Mouse (Mus musculus): ENCODE data around the gene Nfic. TPM values are rescaled to one million over a fixed set of nuclear protein-coding genes. Genes with fewer than 3 reads are reported as not detected.

Nfic gene
- polyA plus RNA-seq, 1 experiment from 2014 or later = 139 TPM

- no peak for ATAC-seq (ENCODE audit: insufficient number of reproducible peaks, low FRiP score, low TSS enrichment, low read depth)
- H3K27ac ChIP-seq (replicated peaks) = no peak overlapping the region
Observed at GRCm38 (mm10) chr10:81434361-81435263, 20.8 kb downstream of the Nfic start.

GRCm38 (mm10) chr10:81433541-81434289 is 21.7 kb downstream of the Nfic start:
- Histone ChIP-seq H3K4me1 (peaks cover 54% of the 10 kb centered on the region), H3K9ac (no peak overlapping the region), H3K36me3 (no peaks in the 10 kb centered on the region), H3K4me3 (replicated peaks) (peak overlapping the region; percentile 30; the same call in 1 of the 2 replicates), H3K4me2 (replicated peaks) (no peak overlapping the region), H3K27ac (replicated peaks) (no peak overlapping the region), H3K9me3 (replicated peaks) (no peaks in the 10 kb centered on the region), H3K27me3 (no peaks in the 10 kb centered on the region)
- WGBS = 74% methylated on average over 26 of the region's 26 CpGs
- ATAC-seq (ENCODE audit: insufficient number of reproducible peaks, low FRiP score, low TSS enrichment, low read depth) = no peak

More at GRCm38 (mm10) chr10:81434361-81435263, 20.8 kb downstream of the Nfic start:
- 49% methylated on average over 15 of the region's 15 CpGs for WGBS
- H3K9me3 ChIP-seq (replicated peaks) = no peaks in the 10 kb centered on the region
- H3K4me1 ChIP-seq = peaks cover 46% of the 10 kb centered on the region
- H3K4me3 ChIP-seq (replicated peaks) = no peak overlapping the region
- H3K36me3 ChIP-seq = no peaks in the 10 kb centered on the region
- H3K9ac ChIP-seq = no peak overlapping the region
- no peak overlapping the region for H3K4me2 ChIP-seq (replicated peaks)
- H3K27me3 ChIP-seq = no peaks in the 10 kb centered on the region

DNA sequence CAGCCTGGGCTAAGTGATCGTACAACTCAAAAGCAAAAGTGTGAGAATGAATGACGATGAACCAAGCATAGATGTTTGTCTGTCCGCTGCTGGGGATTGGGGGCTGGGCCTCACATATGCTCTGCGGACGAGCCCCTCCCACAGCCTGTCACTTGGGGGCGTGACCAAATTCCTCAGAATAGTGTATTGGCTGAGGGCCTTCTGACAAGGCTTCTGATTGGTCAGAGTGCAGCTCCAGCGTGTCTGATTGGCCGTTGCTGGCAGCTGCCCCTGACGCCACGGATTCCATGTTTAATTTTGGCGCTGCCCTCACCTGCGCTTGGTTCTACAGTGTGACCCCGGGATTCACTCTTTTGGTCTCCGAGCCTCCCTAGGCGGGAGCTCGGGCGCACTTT is 22.6 kb downstream of the Nfic start:
- Histone ChIP-seq H3K4me3 (replicated peaks) (peak overlapping the region; percentile 30), H3K9me3 (replicated peaks) (no peaks in the 10 kb centered on the region), H3K36me3 (no peaks in the 10 kb centered on the region), H3K27ac (replicated peaks) (no peak overlapping the region), H3K27me3 (no peaks in the 10 kb centered on the region), H3K4me2 (replicated peaks) (peak overlapping the region; percentile 49), H3K9ac (no peak overlapping the region), H3K4me1 (peaks cover 54% of the 10 kb centered on the region)
- ATAC-seq (ENCODE audit: insufficient number of reproducible peaks, low FRiP score, low TSS enrichment, low read depth) = peak; percentile 86
- 4% methylated on average over 17 of the region's 17 CpGs for WGBS

GRCm38 (mm10) chr10:81432169-81432867 is 23.1 kb downstream of the Nfic start:
- Histone ChIP-seq H3K4me2 (replicated peaks) (peak overlapping the region; percentile 49), H3K9me3 (replicated peaks) (no peaks in the 10 kb centered on the region), H3K4me1 (peaks cover 57% of the 10 kb centered on the region), H3K4me3 (replicated peaks) (peak overlapping the region; percentile 30), H3K27ac (replicated peaks) (no peak overlapping the region), H3K9ac (no peak overlapping the region), H3K36me3 (no peaks in the 10 kb centered on the region), H3K27me3 (no peaks in the 10 kb centered on the region)
- 59% methylated on average over 21 of the region's 21 CpGs for WGBS
- ATAC-seq (ENCODE audit: insufficient number of reproducible peaks, low FRiP score, low TSS enrichment, low read depth) = no peak

DNA sequence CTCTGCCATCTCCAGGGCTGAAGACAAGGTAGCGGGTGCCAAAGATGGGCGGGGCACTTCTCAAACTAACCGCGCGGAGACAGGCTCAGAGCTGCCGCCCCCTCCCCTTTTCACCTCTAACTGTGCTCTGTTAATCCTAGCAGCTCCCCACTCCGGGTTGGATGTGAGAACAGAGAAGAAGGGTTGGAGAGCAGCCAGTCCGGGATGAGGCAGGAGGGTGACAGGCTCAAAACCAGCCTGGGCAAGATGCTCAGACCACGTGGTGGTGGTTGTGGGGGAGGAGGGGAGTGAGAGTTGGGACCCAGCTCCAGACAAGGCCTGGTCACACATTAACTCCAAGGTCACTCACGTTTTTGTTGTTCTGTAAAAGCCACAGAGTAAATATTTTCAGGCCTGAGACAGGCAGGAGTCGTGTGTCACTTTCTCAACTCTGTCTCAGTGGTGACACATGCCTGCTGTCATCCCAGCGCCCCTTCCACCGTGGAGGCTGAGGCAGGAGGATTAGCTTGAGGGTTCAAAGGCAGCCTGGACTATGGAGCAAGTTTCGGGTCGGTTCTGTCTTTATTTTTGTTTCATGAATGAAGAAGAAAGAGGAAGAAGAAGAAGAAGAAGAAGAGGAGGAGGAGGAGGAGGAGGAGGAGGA is 23.8 kb downstream of the Nfic start:
- Histone ChIP-seq H3K4me2 (replicated peaks) (peak overlapping the region; percentile 90), H3K9ac (no peak overlapping the region), H3K27ac (replicated peaks) (peak overlapping the region; percentile 94), H3K9me3 (replicated peaks) (no peaks in the 10 kb centered on the region), H3K27me3 (no peaks in the 10 kb centered on the region), H3K4me1 (peaks cover 60% of the 10 kb centered on the region), H3K36me3 (no peaks in the 10 kb centered on the region), H3K4me3 (replicated peaks) (peak overlapping the region; percentile 64)
- 18% methylated on average over 15 of the region's 15 CpGs for WGBS
- ATAC-seq (ENCODE audit: insufficient number of reproducible peaks, low FRiP score, low TSS enrichment, low read depth) = no peak

DNA sequence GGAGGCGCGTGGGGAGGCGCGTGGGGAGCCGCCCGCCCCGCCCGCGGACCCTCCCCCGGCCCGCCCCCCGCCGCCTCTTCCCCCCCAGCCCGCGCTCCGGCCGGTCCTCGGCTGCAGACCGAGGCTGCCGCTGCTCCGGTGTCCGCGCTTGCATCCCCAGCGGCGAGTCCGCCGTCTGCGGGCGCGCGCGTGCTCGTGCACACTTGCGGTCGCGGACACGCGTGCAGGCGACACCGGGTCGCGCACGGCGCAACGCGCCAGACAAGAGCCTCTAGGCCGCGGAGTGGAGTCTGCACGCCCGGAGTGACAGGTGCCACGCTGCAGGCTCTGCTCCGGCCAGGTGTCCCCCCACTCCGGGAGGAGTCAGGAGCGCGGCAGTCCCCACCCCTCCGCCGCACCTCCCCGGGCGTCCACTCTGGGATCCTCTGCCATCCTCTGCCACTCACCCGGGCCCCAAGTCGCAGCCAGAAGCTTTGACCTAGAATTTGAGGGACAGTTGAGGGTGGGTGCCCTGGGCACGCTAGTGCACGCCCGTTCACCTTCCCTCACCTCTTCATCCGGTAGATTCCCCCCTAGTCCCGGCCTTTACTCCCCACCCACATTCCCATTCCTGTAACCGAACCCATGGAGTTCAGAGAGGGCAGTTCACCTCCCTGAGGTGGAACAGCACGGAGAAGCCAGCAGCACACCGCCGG is 24.5 kb downstream of the Nfic start:
- Histone ChIP-seq H3K36me3 (no peaks in the 10 kb centered on the region), H3K4me1 (peaks cover 60% of the 10 kb centered on the region), H3K9ac (peak overlapping the region; percentile 60), H3K4me3 (replicated peaks) (peak overlapping the region; percentile 64), H3K4me2 (replicated peaks) (peak overlapping the region; percentile 90), H3K9me3 (replicated peaks) (no peaks in the 10 kb centered on the region), H3K27ac (replicated peaks) (peak overlapping the region; percentile 94), H3K27me3 (no peaks in the 10 kb centered on the region)
- WGBS = 1% methylated on average over 49 of the region's 70 CpGs
- peak; percentile 12 for ATAC-seq (ENCODE audit: insufficient number of reproducible peaks, low FRiP score, low TSS enrichment, low read depth)

GRCm38 (mm10) chr10:81430141-81430830 is 25.1 kb downstream of the Nfic start:
- WGBS = 0% methylated on average over 35 of the region's 89 CpGs

GRCm38 (mm10) chr10:81429605-81430061 is 25.8 kb downstream of the Nfic start:
- peak; percentile 21 for ATAC-seq (ENCODE audit: insufficient number of reproducible peaks, low FRiP score, low TSS enrichment, low read depth)
- Histone ChIP-seq H3K27me3 (no peaks in the 10 kb centered on the region), H3K4me2 (replicated peaks) (peak overlapping the region; percentile 90), H3K9me3 (replicated peaks) (no peaks in the 10 kb centered on the region), H3K9ac (peak overlapping the region; percentile 60), H3K4me1 (peaks cover 65% of the 10 kb centered on the region), H3K36me3 (no peaks in the 10 kb centered on the region), H3K4me3 (replicated peaks) (peak overlapping the region; percentile 64), H3K27ac (replicated peaks) (peak overlapping the region; percentile 94)
- under 1% methylated on average over 20 of the region's 20 CpGs for WGBS

More at GRCm38 (mm10) chr10:81430141-81430830, 25.1 kb downstream of the Nfic start:
- Histone ChIP-seq H3K36me3 (no peaks in the 10 kb centered on the region), H3K4me1 (peaks cover 65% of the 10 kb centered on the region), H3K9me3 (replicated peaks) (no peaks in the 10 kb centered on the region), H3K27me3 (no peaks in the 10 kb centered on the region), H3K27ac (replicated peaks) (peak overlapping the region; percentile 94), H3K4me2 (replicated peaks) (peak overlapping the region; percentile 90), H3K4me3 (replicated peaks) (peak overlapping the region; percentile 64), H3K9ac (peak overlapping the region; percentile 60)
- peak; percentile 35 for ATAC-seq (ENCODE audit: insufficient number of reproducible peaks, low FRiP score, low TSS enrichment, low read depth)

DNA sequence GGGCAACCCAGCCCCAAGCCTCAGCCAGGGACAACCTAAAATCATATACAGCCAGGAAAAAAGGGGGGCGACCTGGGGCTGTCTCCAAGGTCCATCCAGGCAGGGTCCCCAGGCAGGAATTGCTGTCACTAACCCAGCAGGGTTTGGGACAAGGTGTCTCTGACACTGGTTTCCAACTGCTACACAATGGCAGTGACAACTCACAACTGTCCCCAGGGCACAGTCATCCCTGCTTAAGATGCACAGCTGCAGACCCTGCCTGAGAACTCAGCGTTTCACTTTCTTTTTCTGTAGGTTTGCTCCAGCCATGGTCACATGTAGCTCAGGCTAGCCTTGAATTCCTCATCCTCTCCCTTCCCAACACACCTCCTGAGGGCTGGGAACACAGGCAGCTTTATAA is 26.3 kb downstream of the Nfic start:
- H3K4me2 ChIP-seq (replicated peaks) = peak overlapping the region; percentile 90
- H3K27ac ChIP-seq (replicated peaks) = peak overlapping the region; percentile 94
- H3K36me3 ChIP-seq = no peaks in the 10 kb centered on the region
- 29% methylated on average over 2 of the region's 2 CpGs for whole genome bisulfite sequencing
- H3K4me1 ChIP-seq = peaks cover 65% of the 10 kb centered on the region
- ATAC-seq (ENCODE audit: insufficient number of reproducible peaks, low FRiP score, low TSS enrichment, low read depth) = no peak
- H3K9me3 ChIP-seq (replicated peaks) = no peaks in the 10 kb centered on the region
- no peak overlapping the region for H3K9ac ChIP-seq
- H3K4me3 ChIP-seq (replicated peaks) = peak overlapping the region; percentile 64
- H3K27me3 ChIP-seq = no peaks in the 10 kb centered on the region

- Histone ChIP-seq H3K27me3 (no peaks in the 10 kb centered on the region), H3K4me2 (replicated peaks) (no peak overlapping the region), H3K9ac (no peak overlapping the region), H3K36me3 (no peaks in the 10 kb centered on the region), H3K9me3 (replicated peaks) (no peaks in the 10 kb centered on the region), H3K4me1 (peaks cover 65% of the 10 kb centered on the region), H3K4me3 (replicated peaks) (no peak overlapping the region), H3K27ac (replicated peaks) (no peak overlapping the region)
- no peak for ATAC-seq (ENCODE audit: insufficient number of reproducible peaks, low FRiP score, low TSS enrichment, low read depth)
- WGBS = 86% methylated on average over 7 of the region's 7 CpGs
Observed at GRCm38 (mm10) chr10:81428507-81428870, 26.9 kb downstream of the Nfic start.

All from embryonic facial prominence, embryonic 15.5 days (tissue).